Mouse (Mus musculus): Measurements from ENCODE around the gene Ezh2.

- TF ChIP-seq CTCF (conservative IDR thresholded peaks at IDR 0.05; ENCODE audit: low read length) (peak; percentile 58), NANOG (IDR thresholded peaks at IDR 0.05; ENCODE audit: borderline replicate concordance, low read length) (no peak)
Observed at GRCm38 (mm10) chr6:47635207-47635994, 40.3 kb upstream of the Ezh2 start.
